Mouse (Mus musculus) granulocyte monocyte progenitor cell, adult 5-6 weeks (primary cell): ENCODE data around the gene Usp3. TPM values are rescaled to one million over a fixed set of nuclear protein-coding genes. Genes with fewer than 3 reads are reported as not detected.

Experiments used
- ATAC-seq: replicated peaks from 2 replicates; pipeline ENCODE4 v1.8.0; 2016; ENCODE audit warnings: mild to moderate bottlenecking, moderate TSS enrichment, inconsistent platforms; ENCODE audit not compliant: poor library complexity, severe bottlenecking
- total RNA-seq, 2 experiments: library from RNA; stranded (forward) in 1 of 2; stranded (reverse) in 1 of 2; fragments of 200-712, 200-1000 nt in 1 of 2; fragments of >200 nt in 1 of 2; fragmentation: Nextera tagmentation in 1 of 2; gene quantifications; 2 replicates each; pipeline ENCODE4 v1.2.3; 2014 to 2017

Usp3 gene
- total RNA-seq, 2 experiments from 2014 or later: 37.4 to 50.4 TPM

DNA sequence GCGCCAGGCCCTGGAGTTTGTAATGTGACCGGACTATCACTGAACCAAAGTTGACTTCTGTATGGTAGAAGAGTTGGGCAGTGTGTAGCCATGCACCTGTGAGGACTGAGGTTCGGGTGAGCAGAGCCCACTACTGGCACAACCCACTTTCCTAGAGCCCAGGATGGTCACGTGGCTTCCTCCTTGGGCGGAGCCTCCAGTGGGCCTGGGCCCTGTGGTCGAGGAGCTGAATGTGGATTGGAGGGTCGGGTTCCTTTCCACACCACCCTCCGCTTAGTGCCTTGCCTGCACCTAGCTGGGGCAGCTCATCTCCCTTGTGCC lies 80.6 kb downstream of the Usp3 start:
- peak; percentile 81 for ATAC-seq

GRCm38 (mm10) chr9:66511580-66512350 lies 81.2 kb downstream of the Usp3 start:
- ATAC-seq: peak; percentile 72

DNA sequence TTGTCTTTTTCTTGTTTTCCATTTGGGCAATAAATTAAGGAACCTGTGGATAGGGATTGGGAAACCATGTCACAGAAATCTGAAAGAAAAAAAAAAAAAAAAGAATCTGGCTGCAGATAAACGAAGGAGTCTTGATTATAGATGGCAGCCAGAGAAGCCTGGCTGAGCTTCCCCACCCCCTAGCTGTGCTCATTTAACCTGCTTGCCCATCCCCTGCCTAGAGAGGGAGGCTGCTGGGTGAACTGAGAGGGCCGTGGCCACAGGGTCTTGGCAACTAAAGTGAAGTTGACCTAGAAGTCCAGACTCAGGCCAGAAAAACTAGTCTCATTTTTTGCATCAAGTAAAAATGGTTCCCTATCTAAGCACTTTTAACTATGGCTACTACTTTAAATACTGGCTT lies 82.0 kb downstream of the Usp3 start:
- ATAC-seq: no peak

DNA sequence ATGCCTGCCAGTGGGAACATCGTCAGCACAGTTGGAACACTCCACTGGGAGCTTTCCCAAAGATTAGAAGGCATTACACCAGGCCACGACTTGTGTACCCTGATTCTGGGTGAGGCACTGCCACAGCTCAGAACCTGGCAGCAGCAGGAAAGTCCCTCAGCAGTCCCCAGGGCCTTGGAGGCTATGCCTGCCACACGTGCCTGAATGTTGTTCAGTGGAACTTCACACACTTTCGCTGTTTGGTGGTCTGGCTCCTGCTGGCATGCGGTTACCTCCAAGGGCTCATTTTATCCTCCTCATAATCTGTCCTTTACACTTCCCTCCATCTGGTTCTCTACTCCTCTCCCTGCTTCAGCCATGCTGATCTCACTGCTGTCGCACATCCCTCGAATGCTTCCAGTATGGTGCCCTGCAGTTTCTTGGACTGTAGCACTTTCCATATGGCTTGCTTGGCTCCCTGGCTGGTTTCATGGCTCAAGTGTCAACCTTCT lies 82.5 kb downstream of the Usp3 start:
- ATAC-seq: no peak

DNA sequence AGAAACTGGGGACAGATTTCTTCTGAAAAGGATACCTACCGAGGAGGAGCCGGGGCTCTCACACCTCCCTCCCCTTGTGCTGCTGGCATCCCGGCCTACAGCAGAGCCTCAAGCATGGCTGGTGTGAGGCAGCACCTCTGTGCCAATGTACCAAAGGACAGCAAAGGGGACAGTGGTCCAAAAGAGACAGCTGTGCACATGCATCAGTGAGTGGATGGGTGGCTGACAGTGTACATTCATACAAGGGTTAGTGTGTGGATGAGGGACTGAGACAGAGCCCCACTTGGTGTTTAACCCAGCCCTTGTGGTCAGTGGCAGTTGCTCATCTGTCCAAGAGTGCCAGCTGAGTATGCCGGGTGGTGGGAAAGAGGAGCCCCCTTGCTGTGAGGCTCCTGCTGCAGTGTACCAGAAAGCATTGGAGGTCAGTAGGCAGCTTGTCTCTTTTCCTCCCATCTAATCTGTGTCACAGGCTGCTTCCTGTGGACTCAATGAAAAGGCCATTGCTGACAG lies 84.0 kb downstream of the Usp3 start:
- ATAC-seq: no peak

DNA sequence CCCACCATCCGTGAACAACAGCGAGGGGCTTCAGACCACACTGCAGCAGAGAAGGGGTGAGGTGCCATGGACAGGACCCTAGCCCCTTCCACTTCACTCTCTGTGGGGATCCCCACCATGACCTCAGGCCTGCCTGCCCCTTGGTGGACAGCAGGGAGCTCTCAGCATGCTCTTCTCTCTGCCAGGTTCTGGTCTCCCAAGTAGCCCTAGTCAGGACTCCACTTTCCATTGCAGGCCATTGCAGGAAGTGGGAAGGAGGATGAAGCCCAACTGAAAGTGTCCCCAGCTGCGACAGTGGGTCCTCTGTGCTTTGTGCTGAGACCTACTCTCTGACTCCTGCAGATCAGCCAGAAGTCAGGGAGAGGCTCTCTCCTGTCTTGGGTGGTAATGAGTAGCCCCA lies 85.3 kb downstream of the Usp3 start:
- ATAC-seq: no peak

DNA sequence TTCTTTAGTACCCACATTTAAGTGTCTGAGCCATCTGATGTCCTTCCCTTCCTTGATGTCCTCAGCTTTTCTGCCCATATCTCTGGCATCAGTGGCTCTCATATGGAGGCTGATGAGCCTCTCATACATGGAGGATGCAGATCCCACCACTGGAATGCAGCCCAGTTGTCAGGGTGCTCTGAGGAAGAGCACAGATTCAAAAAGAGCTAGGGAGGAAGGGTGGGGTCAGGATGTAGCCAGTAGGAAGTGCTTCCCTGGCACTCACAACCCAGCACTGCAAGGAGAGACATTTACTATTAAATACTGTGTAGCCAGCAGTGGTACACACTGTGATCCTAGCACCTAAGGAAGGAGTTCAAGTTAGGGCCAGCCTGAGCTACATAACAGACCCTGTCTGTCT lies 86.5 kb downstream of the Usp3 start:
- ATAC-seq: no peak

DNA sequence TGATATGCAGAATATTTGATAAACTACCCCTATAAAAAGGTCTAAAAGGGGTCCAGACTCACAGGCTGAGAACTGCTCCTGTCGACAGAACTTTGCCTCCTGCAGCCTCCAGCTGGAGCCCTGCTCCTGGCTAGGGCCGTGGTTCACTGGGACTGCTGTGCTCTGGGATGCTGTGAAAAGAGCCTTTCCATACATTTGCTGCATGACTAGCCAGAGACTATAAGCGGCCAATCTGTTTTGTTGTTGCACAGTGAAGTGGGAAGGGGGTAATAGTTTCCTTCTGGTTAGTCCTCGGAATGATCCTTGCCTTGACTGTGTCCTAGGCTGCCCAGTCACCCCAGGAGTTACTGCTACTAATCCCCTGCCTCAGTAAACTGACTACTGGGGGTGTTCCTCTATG lies 86.9 kb downstream of the Usp3 start:
- no peak for ATAC-seq

DNA sequence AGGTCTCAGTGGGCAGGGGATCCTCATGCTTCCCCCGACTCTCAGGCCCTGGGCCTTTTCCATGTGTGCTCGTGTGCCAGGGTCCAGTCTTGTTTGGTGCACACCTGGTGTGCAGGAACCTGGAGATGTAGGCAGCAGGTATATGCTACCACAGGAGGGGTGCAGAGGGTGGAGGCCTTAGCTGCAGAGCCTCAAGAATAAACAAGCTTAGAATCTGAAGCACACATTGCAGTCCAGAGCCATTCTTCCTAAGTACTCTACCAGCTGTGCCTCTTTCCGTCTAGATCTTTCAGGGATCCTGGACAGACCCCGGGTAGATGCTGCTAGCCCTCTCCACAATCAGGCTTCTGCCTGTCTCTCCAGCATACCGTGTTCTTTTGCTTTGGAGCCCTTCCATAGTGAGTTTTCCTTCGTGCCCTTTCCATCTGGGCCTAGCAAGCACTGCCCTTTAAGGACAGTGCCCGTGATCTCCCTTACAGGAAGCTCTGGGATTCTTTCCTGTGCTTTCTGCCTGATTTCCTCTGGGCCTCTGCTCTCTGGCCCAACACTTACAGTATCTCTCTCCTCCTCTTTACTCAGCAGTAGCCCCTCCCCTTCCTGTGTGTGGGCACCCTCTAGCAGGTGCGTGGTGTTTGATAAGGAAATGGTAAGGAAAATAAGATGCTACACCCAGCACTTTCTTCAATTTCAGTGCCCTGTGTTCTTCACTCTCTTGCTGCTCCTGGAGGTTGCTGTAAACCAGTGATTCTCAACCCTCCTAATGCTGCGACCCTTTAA lies 87.6 kb downstream of the Usp3 start:
- peak; percentile 57 for ATAC-seq

- ATAC-seq: no peak
Observed at GRCm38 (mm10) chr9:66504518-66504917, 88.4 kb downstream of the Usp3 start.

DNA sequence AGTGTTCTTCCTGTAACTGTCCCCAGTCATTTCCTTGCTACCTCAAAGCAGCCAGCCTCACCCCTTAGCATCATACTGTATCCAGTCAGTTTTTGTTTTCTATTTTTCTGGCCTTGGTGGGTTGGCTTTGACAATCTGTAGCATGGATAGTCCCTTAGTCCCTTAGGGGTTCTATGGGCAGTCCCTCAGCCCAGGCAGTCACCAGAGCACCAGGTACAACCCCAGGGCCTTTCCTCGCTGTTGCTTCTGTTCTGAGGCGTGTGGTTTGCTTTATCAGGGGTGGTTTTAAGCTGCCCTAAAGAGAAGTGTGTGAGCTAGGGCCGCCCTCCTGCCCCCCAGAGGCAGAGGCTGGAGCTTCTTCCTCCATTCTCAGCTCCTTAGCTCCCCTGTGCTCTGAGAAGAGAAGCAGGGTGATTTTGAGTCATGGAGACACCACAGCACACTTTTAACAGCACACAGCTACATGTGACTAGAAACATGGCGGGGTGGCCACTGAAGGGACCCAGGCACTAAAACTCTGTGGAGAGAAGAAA lies 89.0 kb downstream of the Usp3 start:
- ATAC-seq: peak; percentile 40

GRCm38 (mm10) chr9:66501248-66501647 lies 91.7 kb downstream of the Usp3 start:
- ATAC-seq: no peak

DNA sequence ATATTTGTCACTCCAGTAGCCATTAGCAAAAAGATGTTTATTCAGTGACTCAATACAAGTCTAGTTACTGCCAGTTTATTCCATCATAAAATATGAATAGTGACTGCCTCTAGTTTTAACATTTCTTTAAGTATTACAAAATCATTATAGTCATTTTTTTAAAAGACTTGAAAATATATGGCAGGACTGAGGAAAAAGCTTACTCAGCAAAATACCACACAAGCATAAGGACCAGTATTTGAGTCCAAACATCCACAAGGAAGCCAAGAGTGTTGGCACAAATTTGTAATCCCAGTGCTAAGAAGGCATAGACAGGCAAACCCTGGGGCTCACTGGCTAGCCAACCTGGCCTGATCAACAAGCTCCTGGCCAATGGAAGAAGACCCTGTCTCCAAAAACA lies 99.0 kb downstream of the Usp3 start:
- no peak for ATAC-seq

DNA sequence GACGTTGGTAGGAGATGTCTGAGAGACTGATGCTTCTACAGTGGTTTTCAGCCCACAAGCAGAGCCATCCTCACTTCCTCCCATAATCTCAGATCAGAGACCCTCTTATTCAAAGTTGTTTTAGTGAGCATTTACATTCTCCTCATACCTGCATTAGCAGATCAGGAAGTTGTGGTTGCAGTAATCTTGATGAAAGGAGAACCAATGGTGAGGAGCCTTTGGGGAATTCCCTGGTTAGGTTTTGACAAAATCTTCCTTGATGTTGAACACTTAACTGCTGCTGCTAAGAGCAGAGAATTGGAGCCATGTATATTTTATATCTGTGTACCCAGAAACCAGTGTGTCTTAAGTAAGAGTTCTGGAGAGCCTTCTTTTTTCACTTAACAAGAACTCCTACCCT lies 100.6 kb downstream of the Usp3 start:
- ATAC-seq: no peak

DNA sequence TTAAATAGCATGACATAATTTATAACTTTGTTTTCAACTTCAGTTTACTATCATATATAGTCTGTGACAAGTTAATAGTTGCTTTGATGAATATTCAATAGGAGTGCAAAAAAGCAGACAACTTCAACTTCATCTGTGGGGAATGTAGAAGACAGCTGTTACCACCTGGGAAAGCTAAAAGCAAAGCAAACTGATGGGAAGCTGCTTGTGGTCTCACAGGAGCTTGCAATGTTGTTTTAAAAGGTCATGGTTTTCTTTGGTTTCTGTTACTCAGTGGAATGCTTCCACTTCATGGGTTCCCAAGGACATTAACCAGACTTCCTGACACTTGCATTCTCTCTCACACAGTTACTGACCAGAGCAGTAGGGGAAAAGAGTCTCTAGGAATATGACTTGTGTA lies 104.2 kb downstream of the Usp3 start:
- no peak for ATAC-seq

DNA sequence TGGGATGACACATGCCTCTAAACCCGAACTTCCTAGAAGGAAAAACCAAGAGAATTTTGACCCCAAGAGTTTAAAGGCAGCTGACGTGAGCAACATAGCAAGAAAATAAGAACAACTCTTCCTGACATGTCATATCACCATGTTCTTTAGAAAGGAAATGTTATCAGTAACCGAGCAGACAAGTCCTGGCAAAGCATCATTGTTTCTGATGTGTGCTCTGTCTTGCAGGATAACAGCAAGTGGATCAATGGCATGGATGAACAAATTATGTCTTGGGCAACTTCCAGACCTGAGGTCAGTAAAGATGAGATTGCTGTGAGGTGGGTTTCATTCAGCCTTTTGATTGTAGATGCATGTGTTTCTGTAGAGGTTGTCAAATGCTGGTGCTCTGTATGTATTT lies 109.5 kb downstream of the Usp3 start:
- ATAC-seq: no peak

- no peak for ATAC-seq
Observed at GRCm38 (mm10) chr9:66477785-66478184, 115.2 kb downstream of the Usp3 start.

GRCm38 (mm10) chr9:66465087-66465486 lies 127.9 kb downstream of the Usp3 start:
- peak; percentile 42; the same call in 1 of the 2 replicates for ATAC-seq
